Comparison of ENCODE assay signal across 10 mouse cellular contexts in the genomic region with DNA sequence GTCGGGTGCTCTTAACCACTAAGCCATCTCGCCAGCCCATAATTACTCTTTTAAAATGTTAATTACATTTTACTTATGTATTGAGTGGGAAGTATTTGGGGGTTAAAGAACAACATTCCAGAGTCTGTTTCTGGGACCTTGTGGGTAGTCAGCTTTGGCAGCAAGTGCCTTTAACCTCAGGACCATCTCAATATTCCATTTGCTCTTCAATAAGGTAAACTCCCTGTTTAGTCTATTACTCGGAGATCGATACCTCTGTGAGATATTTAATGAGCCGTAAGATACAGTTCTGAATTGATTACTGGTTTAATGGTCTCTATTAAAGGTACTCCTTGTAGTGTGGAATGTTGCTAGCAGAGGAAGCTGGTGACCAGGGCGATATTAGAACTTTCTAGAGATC. TPM values are rescaled to one million over a fixed set of nuclear protein-coding genes. Genes with fewer than 3 reads are reported as not detected.
A peak's percentile ranks its signal among the peaks of the same experiment; 100 is the strongest.
DNase-seq lines count a peak whose midpoint lies in the region; ATAC-seq and TF ChIP-seq lines count a peak whose summit lies in the region.
"Had no signal": no experiment of that assay in that cellular context is flagged by ENCODE, and none has a peak within 500 bp of the region (broad histone marks: within the 10 kb centered on the region; RNA-seq: fewer than 3 reads in every experiment).

No protein-coding gene starts in this region.

- H3K27me3 ChIP-seq in heart, postnatal 0 days (ENCODE audit: control insufficient read depth, insufficient read depth, low read length) = no peaks in the 10 kb centered on the region
- H3K27me3 ChIP-seq in liver, embryonic 16.5 days (ENCODE audit: control insufficient read depth, insufficient read depth, low read depth, low read length) = no peaks in the 10 kb centered on the region

- no peak overlapping the region for H3K9ac ChIP-seq in ES-E14 (ENCODE audit: insufficient read depth, low read depth, low read length, poor library complexity, severe bottlenecking)
- no peak overlapping the region for H3K9ac ChIP-seq in heart, postnatal 0 days (replicated peaks; ENCODE audit: low read depth, low read length)
- no peak overlapping the region for H3K9ac ChIP-seq in liver, embryonic 16.5 days (ENCODE audit: low read depth, low read length)

- no peak for TF ChIP-seq EP300 in heart, postnatal 0 days (IDR thresholded peaks at IDR 0.05; ENCODE audit: low read depth)

- peak overlapping the region; percentile 81 for H3K4me2 ChIP-seq in heart, postnatal 0 days (ENCODE audit: low read depth, low read length)
- H3K4me2 ChIP-seq in liver, embryonic 16.5 days (ENCODE audit: low read depth, low read length) = peak overlapping the region; percentile 95

- peak; percentile 31 for DNase-seq in heart, adult 11 months
- no peak for DNase-seq in heart, postnatal 14 days
- DNase-seq in ES-E14 (ENCODE audit: low read depth, low spot score) = peak; percentile 3
- no peak for DNase-seq in heart, postnatal 0 days (ENCODE audit: low spot score)
- no peak for DNase-seq in spleen, postnatal 4 days (ENCODE audit: low spot score in 2 of 2)
- DNase-seq in frontal cortex, postnatal 10 days (ENCODE audit: low spot score in 2 of 2) = no peak
- DNase-seq in frontal cortex, postnatal 14 days (ENCODE audit: low spot score in 2 of 2) = no peak

- in situ Hi-C loops in ES-E14 (cut with MboI; ENCODE audit: low sequenced_read_pairs in 2 of 2, unreplicated experiment in 2 of 2) = loop anchor here in 1 of 2 experiments (10.0 kb wide), 1 partner anchor 122 kb away; a partner anchor contains a TSS

- TF ChIP-seq CTCF in heart, postnatal 0 days (IDR thresholded peaks at IDR 0.05; ENCODE audit: low read depth) = no peak

- intact Hi-C loops in heart, postnatal 14 days (cut with DNase I) = loop anchor here (1.0 to 5.0 kb wide), 2 partner anchors 65 to 119 kb away; a partner anchor contains a TSS

- peak overlapping the region in 1 of 2 experiments; percentile 67; a peak in 2 of 4 replicates for H3K4me3 ChIP-seq in ES-E14 (ENCODE audit: insufficient read depth in 1 of 2, low read depth in 1 of 2, low read length in 2 of 2, poor library complexity in 1 of 2, severe bottlenecking in 1 of 2)
- H3K4me3 ChIP-seq in heart, postnatal 0 days (ENCODE audit: low read depth, low read length) = peak overlapping the region; percentile 97
- H3K4me3 ChIP-seq in liver, embryonic 16.5 days (ENCODE audit: low read depth, low read length) = peak overlapping the region; percentile 94

- H3K4me1 ChIP-seq in ES-E14 (ENCODE audit: control insufficient read depth in 2 of 2, insufficient read depth in 2 of 2, low read length in 2 of 2, poor library complexity in 1 of 2) = peaks cover 2 to 12% of the 10 kb centered on the region in 2 experiments; a peak in 2 of 4 replicates
- peaks cover 7% of the 10 kb centered on the region; the same call in 1 of the 2 replicates for H3K4me1 ChIP-seq in heart, postnatal 0 days (ENCODE audit: control insufficient read depth, insufficient read depth)
- H3K4me1 ChIP-seq in liver, embryonic 16.5 days (ENCODE audit: control insufficient read depth, low read depth, low read length) = peaks cover 18% of the 10 kb centered on the region

- 41% methylated on average over 6 of the region's 6 CpGs for WGBS in heart, postnatal 0 days
- WGBS in liver, embryonic 16.5 days (ENCODE audit: insufficient replicate concordance) = 48% methylated on average over 6 of the region's 6 CpGs

- no peaks in the 10 kb centered on the region for H3K36me3 ChIP-seq in ES-E14 (ENCODE audit: control insufficient read depth, insufficient read depth, low read length, poor library complexity, severe bottlenecking)
- H3K36me3 ChIP-seq in heart, postnatal 0 days (replicated peaks; ENCODE audit: control insufficient read depth, insufficient read depth, low read length) = no peaks in the 10 kb centered on the region
- H3K36me3 ChIP-seq in liver, embryonic 16.5 days (ENCODE audit: control insufficient read depth, insufficient read depth) = no peaks in the 10 kb centered on the region

- no peak overlapping the region for H3K27ac ChIP-seq in ES-E14 (ENCODE audit: insufficient read depth, low read depth, low read length, poor library complexity, severe bottlenecking)
- peak overlapping the region; percentile 94; the same call in 1 of the 2 replicates for H3K27ac ChIP-seq in heart, postnatal 0 days (ENCODE audit: low read depth)
- no peak overlapping the region; the same call in 1 of the 2 replicates for H3K27ac ChIP-seq in liver, embryonic 16.5 days (ENCODE audit: low read length)

- no peak for ATAC-seq in heart, postnatal 0 days (ENCODE audit: insufficient read depth, low read depth)
- ATAC-seq in liver, embryonic 16.5 days (ENCODE audit: low read depth) = no peak

- H3K9me3 ChIP-seq in ES-E14 (ENCODE audit: control insufficient read depth, insufficient read depth, low read depth, low read length) = no peaks in the 10 kb centered on the region
- H3K9me3 ChIP-seq in heart, postnatal 0 days (replicated peaks; ENCODE audit: control insufficient read depth, low read length) = no peaks in the 10 kb centered on the region
- no peaks in the 10 kb centered on the region for H3K9me3 ChIP-seq in liver, embryonic 16.5 days (replicated peaks; ENCODE audit: control insufficient read depth, low read length)

TF ChIP-seq in ES-E14, 5 proteins besides CTCF, POLR2A, EP300 and RAD21:
- TF ChIP-seq HCFC1 (IDR thresholded peaks at IDR 0.05; ENCODE audit: borderline replicate concordance, insufficient read depth, low read length) = no peak
- TF ChIP-seq ZC3H11A (IDR thresholded peaks at IDR 0.05; ENCODE audit: borderline replicate concordance, low read depth, low read length) = no peak
TF ChIP-seq in ES-E14: peak in this region for 0.

RNA-seq across cellular contexts. Expression of a gene that starts 1.0 kb away (rescaled TPM):
- total RNA-seq in heart, postnatal 14 days (2021) = 10 to 100 TPM; 23.3 to 23.4 TPM
- total RNA-seq in ES-E14 (2012; rRNA removed) = 19.4 and 25.6 TPM in 2 replicates
- total RNA-seq in heart, postnatal 0 days (2014; rRNA removed; ENCODE audit: low replicate concordance) = 23.7 and 27.9 TPM in 2 replicates
- polyA plus RNA-seq in heart, postnatal 0 days (2015; fragmentation: Nextera tagmentation; extraction: Ambion mirVana) = 25.8 and 29.5 TPM in 2 replicates
- polyA plus RNA-seq in liver, embryonic 16.5 days (2015; fragmentation: Nextera tagmentation; extraction: Ambion mirVana) = 9.3 and 10.5 TPM in 2 replicates

RNA-seq across cellular contexts. Expression of a gene that starts 45.9 kb away (rescaled TPM):
- total RNA-seq in heart, postnatal 14 days (2021) = under 1 TPM; 0.73 to 0.98 TPM
- 0.21 and 0.22 TPM in 2 replicates for total RNA-seq in ES-E14 (2012; rRNA removed)
- total RNA-seq in heart, postnatal 0 days (2014; rRNA removed; ENCODE audit: low replicate concordance) = 0.93 TPM in 1 of 2 replicates, not detected in the other
- polyA plus RNA-seq in heart, postnatal 0 days (2015; fragmentation: Nextera tagmentation; extraction: Ambion mirVana) = 0.42 and 0.62 TPM in 2 replicates
- 0.21 and 0.42 TPM in 2 replicates for polyA plus RNA-seq in liver, embryonic 16.5 days (2015; fragmentation: Nextera tagmentation; extraction: Ambion mirVana)
- total RNA-seq: hematopoietic stem cell, adult 5-6 weeks; neutrophil, adult 5-6 weeks had no signal

Comparison
In these comparisons a context has a peak if more than half of its experiments do, and no peak if none do; other contexts are left out.
1. DNase-seq: peak in heart, adult 11 months (single experiment) and ES-E14 (single experiment); none in heart, postnatal 14 days (0 of 2), heart, postnatal 0 days (single experiment), spleen, postnatal 4 days (0 of 2), frontal cortex, postnatal 10 days (0 of 2) and frontal cortex, postnatal 14 days (0 of 2).